Mouse (Mus musculus): Measurements from ENCODE around the gene A730071L15Rik.

DNA sequence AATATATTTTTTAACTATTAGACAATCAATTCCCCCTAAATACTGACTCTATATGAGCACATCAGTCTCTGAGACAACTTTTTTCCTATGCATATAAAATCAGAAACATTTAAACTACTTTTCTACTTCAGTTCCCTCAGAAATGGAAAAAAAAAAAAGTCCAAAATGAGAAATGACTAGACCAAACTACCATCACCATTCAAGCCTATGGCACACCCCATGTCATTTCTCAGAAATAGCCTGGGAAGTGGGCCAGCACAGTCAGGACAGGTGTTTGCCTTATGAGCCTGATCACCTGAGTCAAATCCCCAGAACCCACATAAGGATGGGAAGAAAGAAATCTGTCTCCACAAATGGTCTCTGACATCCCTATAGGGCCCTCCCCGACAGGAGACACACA, 41.3 kb upstream of the A730071L15Rik start:
- TF ChIP-seq CTCF (IDR thresholded peaks at IDR 0.05; ENCODE audit: low read depth, low read length) = no peak
- TF ChIP-seq POLR2A (IDR thresholded peaks at IDR 0.05; ENCODE audit: borderline replicate concordance, low read depth, low read length) = no peak

Measured in bone marrow macrophage, adult 2 months (primary cell).